Mouse (Mus musculus): Measurements from ENCODE around the gene Gbp3. TPM values are rescaled to one million over a fixed set of nuclear protein-coding genes. Genes with fewer than 3 reads are reported as not detected.
A peak's percentile ranks its signal among the peaks of the same experiment; 100 is the strongest.

Gene Gbp3
- polyA plus RNA-seq, 1 experiment from 2014 or later = 2.9 TPM

- WGBS = 72% methylated on average over 3 of the region's 3 CpGs
- H3K27me3 ChIP-seq (ENCODE audit: control insufficient read depth, insufficient read depth, low read depth, low read length) = no peaks in the 10 kb centered on the region
These were observed 17.3 kb downstream of the Gbp3 start for GRCm38 (mm10) chr3:142577108-142577507.

DNA sequence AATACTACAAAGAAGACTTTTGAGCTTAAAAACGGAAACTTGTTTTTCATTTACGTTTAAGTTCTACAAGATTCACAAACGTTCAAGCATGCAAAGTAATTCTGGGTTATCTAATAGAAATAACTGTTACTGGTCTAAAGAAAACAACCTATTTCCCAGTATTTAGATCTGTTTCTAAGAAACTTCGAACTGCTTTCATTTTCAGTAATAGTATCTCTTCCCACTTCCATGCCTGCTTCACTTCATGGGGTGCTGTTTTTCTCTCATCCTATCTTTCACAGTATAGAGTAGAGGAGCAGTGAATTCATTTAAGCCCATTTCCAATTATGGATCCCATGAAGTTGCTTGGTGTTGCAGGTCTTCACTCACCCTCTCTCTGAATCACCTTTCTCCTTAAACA is 18.5 kb downstream of the Gbp3 start:
- ATAC-seq (ENCODE audit: low read depth) = no peak
- Histone ChIP-seq H3K4me2 (ENCODE audit: low read depth, low read length) (no peak overlapping the region), H3K4me1 (replicated peaks; ENCODE audit: control insufficient read depth, insufficient read depth, low read length) (no peaks in the 10 kb centered on the region), H3K36me3 (ENCODE audit: control insufficient read depth, insufficient read depth, low read length) (no peaks in the 10 kb centered on the region), H3K9ac (ENCODE audit: low read length) (no peak overlapping the region), H3K4me3 (ENCODE audit: low read length) (no peak overlapping the region), H3K9me3 (ENCODE audit: control insufficient read depth, low read length) (no peaks in the 10 kb centered on the region), H3K27ac (ENCODE audit: low read length) (no peak overlapping the region), H3K27me3 (ENCODE audit: control insufficient read depth, insufficient read depth, low read depth, low read length) (no peaks in the 10 kb centered on the region)
- WGBS = 75% methylated on average over 4 of the region's 4 CpGs

More at GRCm38 (mm10) chr3:142577108-142577507, 17.3 kb downstream of the Gbp3 start:
- no peak overlapping the region for H3K4me2 ChIP-seq (ENCODE audit: low read depth, low read length)
- no peaks in the 10 kb centered on the region for H3K9me3 ChIP-seq (ENCODE audit: control insufficient read depth, low read length)
- H3K36me3 ChIP-seq (ENCODE audit: control insufficient read depth, insufficient read depth, low read length) = no peaks in the 10 kb centered on the region
- no peak overlapping the region for H3K27ac ChIP-seq (ENCODE audit: low read length)
- H3K4me1 ChIP-seq (replicated peaks; ENCODE audit: control insufficient read depth, insufficient read depth, low read length) = no peaks in the 10 kb centered on the region
- ATAC-seq (ENCODE audit: low read depth) = no peak
- H3K9ac ChIP-seq (ENCODE audit: low read length) = no peak overlapping the region
- no peak overlapping the region for H3K4me3 ChIP-seq (ENCODE audit: low read length)

DNA sequence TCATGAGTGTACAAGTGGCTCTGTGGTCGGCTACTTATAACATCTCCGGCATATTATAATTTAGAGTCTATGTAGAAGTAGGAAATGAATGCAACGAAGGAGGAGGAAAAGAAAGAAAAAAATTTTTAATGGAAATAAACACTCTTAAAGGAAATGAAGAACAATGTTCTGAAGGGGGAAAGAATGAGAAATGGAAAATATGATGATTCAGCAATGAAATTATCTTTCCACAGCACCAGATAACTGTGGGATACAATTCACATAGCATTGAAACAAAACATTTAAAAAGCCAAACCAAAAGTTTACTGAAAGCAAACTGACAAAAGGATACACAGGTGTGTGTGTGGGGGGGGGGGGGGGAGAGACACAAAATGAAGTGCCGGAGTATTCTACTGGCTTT is 23.2 kb downstream of the Gbp3 start:
- ATAC-seq (ENCODE audit: low read depth) = no peak
- Histone ChIP-seq H3K36me3 (ENCODE audit: control insufficient read depth, insufficient read depth, low read length) (no peaks in the 10 kb centered on the region), H3K9ac (ENCODE audit: low read length) (no peak overlapping the region), H3K9me3 (ENCODE audit: control insufficient read depth, low read length) (no peaks in the 10 kb centered on the region), H3K4me2 (ENCODE audit: low read depth, low read length) (no peak overlapping the region), H3K4me3 (ENCODE audit: low read length) (no peak overlapping the region), H3K27ac (ENCODE audit: low read length) (no peak overlapping the region), H3K27me3 (ENCODE audit: control insufficient read depth, insufficient read depth, low read depth, low read length) (no peaks in the 10 kb centered on the region), H3K4me1 (replicated peaks; ENCODE audit: control insufficient read depth, insufficient read depth, low read length) (no peaks in the 10 kb centered on the region)
- 77% methylated on average over 4 of the region's 4 CpGs for WGBS

DNA sequence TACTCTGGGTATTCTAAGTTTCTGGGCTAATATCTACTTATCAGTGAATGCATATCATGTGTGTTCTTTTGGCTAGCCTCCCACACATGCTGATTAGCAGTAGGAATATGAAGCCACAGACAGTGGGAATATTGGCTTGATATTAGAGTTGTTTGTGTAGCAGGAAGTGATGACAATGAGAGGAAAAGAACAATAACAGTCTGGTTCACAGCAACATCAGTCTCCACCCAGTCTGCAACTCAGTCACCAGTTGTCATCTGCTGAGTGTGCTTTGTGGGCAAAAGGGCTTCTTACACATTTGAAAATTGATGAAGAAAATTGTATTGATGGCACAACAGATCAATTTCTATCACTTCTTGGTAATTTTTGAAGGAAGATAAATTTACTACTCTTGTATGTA is 27.6 kb downstream of the Gbp3 start:
- H3K9ac ChIP-seq (ENCODE audit: low read length) = no peak overlapping the region
- H3K9me3 ChIP-seq (ENCODE audit: control insufficient read depth, low read length) = no peaks in the 10 kb centered on the region
- H3K27me3 ChIP-seq (ENCODE audit: control insufficient read depth, insufficient read depth, low read depth, low read length) = no peaks in the 10 kb centered on the region
- no peak overlapping the region for H3K4me3 ChIP-seq (ENCODE audit: low read length)
- no peaks in the 10 kb centered on the region for H3K4me1 ChIP-seq (replicated peaks; ENCODE audit: control insufficient read depth, insufficient read depth, low read length)
- no peaks in the 10 kb centered on the region for H3K36me3 ChIP-seq (ENCODE audit: control insufficient read depth, insufficient read depth, low read length)
- H3K27ac ChIP-seq (ENCODE audit: low read length) = no peak overlapping the region
- ATAC-seq (ENCODE audit: low read depth) = peak; percentile 38; the same call in 1 of the 2 replicates
- H3K4me2 ChIP-seq (ENCODE audit: low read depth, low read length) = no peak overlapping the region

DNA sequence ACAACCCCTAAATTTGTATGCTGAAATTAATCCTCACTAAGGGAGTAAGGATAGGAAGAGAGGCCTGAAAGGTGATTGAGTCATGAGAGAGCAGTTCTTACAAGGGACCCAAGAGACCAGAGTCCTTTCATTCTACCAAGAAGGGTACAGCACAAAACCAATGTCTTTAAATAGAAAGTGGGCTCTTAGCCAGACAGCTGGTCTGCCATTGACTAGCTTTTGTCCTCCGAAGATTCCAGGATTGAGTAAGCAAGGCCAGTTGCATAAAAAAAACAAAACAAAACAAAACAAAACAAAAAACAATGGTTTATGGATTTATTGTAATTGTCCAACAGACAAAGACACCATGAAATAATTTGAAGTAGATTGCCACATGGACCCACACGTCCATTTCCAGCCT is 29.1 kb downstream of the Gbp3 start:
- Histone ChIP-seq H3K36me3 (ENCODE audit: control insufficient read depth, insufficient read depth, low read length) (no peaks in the 10 kb centered on the region), H3K27ac (ENCODE audit: low read length) (no peak overlapping the region), H3K9ac (ENCODE audit: low read length) (no peak overlapping the region), H3K4me2 (ENCODE audit: low read depth, low read length) (no peak overlapping the region), H3K27me3 (ENCODE audit: control insufficient read depth, insufficient read depth, low read depth, low read length) (no peaks in the 10 kb centered on the region), H3K4me1 (replicated peaks; ENCODE audit: control insufficient read depth, insufficient read depth, low read length) (no peaks in the 10 kb centered on the region), H3K9me3 (ENCODE audit: control insufficient read depth, low read length) (no peaks in the 10 kb centered on the region), H3K4me3 (ENCODE audit: low read length) (no peak overlapping the region)
- WGBS = 55% methylated on average over 2 of the region's 2 CpGs
- ATAC-seq (ENCODE audit: low read depth) = no peak

DNA sequence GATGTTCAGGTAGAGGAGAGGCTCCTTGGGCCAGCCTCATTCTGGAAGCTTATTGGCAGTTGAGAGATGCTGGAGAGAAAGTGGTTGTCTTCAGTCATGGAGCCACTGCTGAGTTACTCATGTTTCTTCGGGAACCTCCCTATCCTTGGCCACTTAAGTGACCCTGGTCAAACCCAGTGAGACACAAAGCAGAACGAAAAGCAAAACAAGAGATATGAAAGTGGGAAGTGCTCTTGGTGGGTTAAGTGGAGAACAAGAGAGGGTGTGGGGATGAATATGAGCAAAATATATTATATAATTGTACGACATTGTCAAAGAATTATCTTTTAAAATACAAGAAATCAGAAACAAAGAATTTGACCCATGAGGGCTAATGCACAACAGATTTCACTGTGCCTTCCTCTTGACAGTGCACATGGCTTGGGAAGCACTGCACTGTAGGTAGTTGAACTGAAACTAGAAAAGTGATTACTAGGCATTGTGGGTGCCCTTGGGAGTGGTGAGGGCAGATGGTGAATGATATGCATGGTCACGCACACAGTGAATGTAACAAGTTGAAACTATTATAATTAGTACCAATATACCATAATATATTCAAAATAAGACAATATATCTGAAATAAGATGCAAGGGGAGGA is 30.7 kb downstream of the Gbp3 start:
- Histone ChIP-seq H3K4me1 (replicated peaks; ENCODE audit: control insufficient read depth, insufficient read depth, low read length) (no peaks in the 10 kb centered on the region), H3K27me3 (ENCODE audit: control insufficient read depth, insufficient read depth, low read depth, low read length) (no peaks in the 10 kb centered on the region), H3K9me3 (ENCODE audit: control insufficient read depth, low read length) (no peaks in the 10 kb centered on the region), H3K4me2 (ENCODE audit: low read depth, low read length) (no peak overlapping the region), H3K27ac (ENCODE audit: low read length) (no peak overlapping the region), H3K9ac (ENCODE audit: low read length) (no peak overlapping the region), H3K4me3 (ENCODE audit: low read length) (no peak overlapping the region), H3K36me3 (ENCODE audit: control insufficient read depth, insufficient read depth, low read length) (no peaks in the 10 kb centered on the region)
- no peak for ATAC-seq (ENCODE audit: low read depth)
- 80% methylated on average over 4 of the region's 4 CpGs for WGBS

GRCm38 (mm10) chr3:142594547-142594946 is 34.7 kb downstream of the Gbp3 start, which contains the start of gene Gbp2b:
Gbp2b (plus strand) TSS chr3:142594847.
- no peak within 1 kb of the TSS for H3K4me2 ChIP-seq (ENCODE audit: low read depth, low read length)
- H3K27me3 ChIP-seq (ENCODE audit: control insufficient read depth, insufficient read depth, low read depth, low read length) = no peaks in the 10 kb centered on the region
- no peaks in the 10 kb centered on the region for H3K4me1 ChIP-seq (replicated peaks; ENCODE audit: control insufficient read depth, insufficient read depth, low read length)
- no peak within 1 kb of the TSS for H3K27ac ChIP-seq (ENCODE audit: low read length)
- no peak within 1 kb of the TSS for H3K9ac ChIP-seq (ENCODE audit: low read length)
- no peak within 1 kb of the TSS for H3K4me3 ChIP-seq (ENCODE audit: low read length)
- no peak for ATAC-seq (ENCODE audit: low read depth)
- H3K36me3 ChIP-seq (ENCODE audit: control insufficient read depth, insufficient read depth, low read length) = no peaks in the 10 kb centered on the region
- no peaks in the 10 kb centered on the region for H3K9me3 ChIP-seq (ENCODE audit: control insufficient read depth, low read length)
- 63% methylated on average over 1 of the region's 1 CpGs for WGBS

GRCm38 (mm10) chr3:142597923-142598322 is 38.1 kb downstream of the Gbp3 start:
- Histone ChIP-seq H3K4me1 (replicated peaks; ENCODE audit: control insufficient read depth, insufficient read depth, low read length) (no peaks in the 10 kb centered on the region), H3K4me3 (ENCODE audit: low read length) (no peak overlapping the region), H3K4me2 (ENCODE audit: low read depth, low read length) (no peak overlapping the region), H3K36me3 (ENCODE audit: control insufficient read depth, insufficient read depth, low read length) (no peaks in the 10 kb centered on the region), H3K9ac (ENCODE audit: low read length) (no peak overlapping the region), H3K27me3 (ENCODE audit: control insufficient read depth, insufficient read depth, low read depth, low read length) (no peaks in the 10 kb centered on the region), H3K27ac (ENCODE audit: low read length) (no peak overlapping the region), H3K9me3 (ENCODE audit: control insufficient read depth, low read length) (no peaks in the 10 kb centered on the region)
- ATAC-seq (ENCODE audit: low read depth) = no peak
- WGBS = 64% methylated on average over 3 of the region's 3 CpGs

GRCm38 (mm10) chr3:142601675-142602074 is 41.8 kb downstream of the Gbp3 start:
- no peaks in the 10 kb centered on the region for H3K4me1 ChIP-seq (replicated peaks; ENCODE audit: control insufficient read depth, insufficient read depth, low read length)
- no peaks in the 10 kb centered on the region for H3K9me3 ChIP-seq (ENCODE audit: control insufficient read depth, low read length)
- no peak overlapping the region for H3K4me2 ChIP-seq (ENCODE audit: low read depth, low read length)
- H3K27ac ChIP-seq (ENCODE audit: low read length) = no peak overlapping the region
- H3K27me3 ChIP-seq (ENCODE audit: control insufficient read depth, insufficient read depth, low read depth, low read length) = no peaks in the 10 kb centered on the region
- H3K36me3 ChIP-seq (ENCODE audit: control insufficient read depth, insufficient read depth, low read length) = no peaks in the 10 kb centered on the region
- no peak for ATAC-seq (ENCODE audit: low read depth)
- no peak overlapping the region for H3K9ac ChIP-seq (ENCODE audit: low read length)
- H3K4me3 ChIP-seq (ENCODE audit: low read length) = no peak overlapping the region

GRCm38 (mm10) chr3:142618658-142619057 is 58.8 kb downstream of the Gbp3 start:
- Histone ChIP-seq H3K36me3 (ENCODE audit: control insufficient read depth, insufficient read depth, low read length) (no peaks in the 10 kb centered on the region), H3K9ac (ENCODE audit: low read length) (no peak overlapping the region), H3K9me3 (ENCODE audit: control insufficient read depth, low read length) (no peaks in the 10 kb centered on the region), H3K27me3 (ENCODE audit: control insufficient read depth, insufficient read depth, low read depth, low read length) (no peaks in the 10 kb centered on the region), H3K4me1 (replicated peaks; ENCODE audit: control insufficient read depth, insufficient read depth, low read length) (peaks cover 4% of the 10 kb centered on the region; the same call in 1 of the 2 replicates), H3K4me2 (ENCODE audit: low read depth, low read length) (no peak overlapping the region), H3K27ac (ENCODE audit: low read length) (no peak overlapping the region), H3K4me3 (ENCODE audit: low read length) (no peak overlapping the region)
- 76% methylated on average over 3 of the region's 3 CpGs for WGBS
- ATAC-seq (ENCODE audit: low read depth) = no peak
